Mouse (Mus musculus): Measurements from ENCODE around the gene Olfr745. TPM values are rescaled to one million over a fixed set of nuclear protein-coding genes. Genes with fewer than 3 reads are reported as not detected.

Gene Olfr745
- not detected in 2 replicates for polyA plus RNA-seq (2016; fragmentation: Nextera tagmentation; extraction: Ambion mirVana)

GRCm38 (mm10) chr14:50639088-50639487, at the start of gene Olfr745:
Olfr745 (plus strand) TSS chr14:50639388.
- Histone ChIP-seq H3K4me3 (no peak within 1 kb of the TSS), H3K9me3 (no peaks in the 10 kb centered on the region), H3K27ac (replicated peaks) (no peak within 1 kb of the TSS), H3K27me3 (no peaks in the 10 kb centered on the region), H3K4me2 (replicated peaks) (no peak within 1 kb of the TSS), H3K36me3 (no peaks in the 10 kb centered on the region), H3K4me1 (no peaks in the 10 kb centered on the region), H3K9ac (replicated peaks) (no peak within 1 kb of the TSS)
- no peak for ATAC-seq (ENCODE audit: low FRiP score, low read depth)
- 82% methylated on average over 2 of the region's 2 CpGs for WGBS

- Histone ChIP-seq H3K36me3 (no peaks in the 10 kb centered on the region), H3K27ac (replicated peaks) (no peak within 1 kb of the TSS), H3K4me1 (no peaks in the 10 kb centered on the region), H3K27me3 (no peaks in the 10 kb centered on the region), H3K4me2 (replicated peaks) (no peak within 1 kb of the TSS), H3K9me3 (no peaks in the 10 kb centered on the region), H3K9ac (replicated peaks) (no peak within 1 kb of the TSS), H3K4me3 (no peak within 1 kb of the TSS)
- no peak for ATAC-seq (ENCODE audit: low FRiP score, low read depth)
- WGBS = 86% methylated on average over 2 of the region's 2 CpGs
These were observed 24.6 kb upstream of the Olfr745 start, which contains the start of gene Olfr744 for GRCm38 (mm10) chr14:50614579-50614978. Olfr744 (plus strand) TSS chr14:50614879.

DNA sequence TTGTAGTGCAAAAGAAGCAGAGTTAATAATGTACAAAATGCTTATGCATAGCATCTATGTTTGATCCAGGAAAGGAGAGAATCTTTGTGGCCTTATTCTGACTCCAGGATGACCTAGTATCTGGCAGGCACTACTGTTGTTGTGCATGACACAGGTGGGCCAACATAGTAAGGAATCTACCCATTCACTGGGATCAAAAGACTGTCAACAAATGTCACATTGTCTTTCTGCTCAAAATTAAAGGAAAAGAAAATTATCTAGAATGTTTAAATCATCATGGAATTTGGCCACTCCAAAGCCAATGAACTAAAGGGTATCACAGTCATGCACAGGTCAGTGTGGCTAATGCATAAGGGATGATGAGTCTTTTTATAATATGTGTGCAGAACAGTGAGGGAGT, 7.6 kb downstream of the Olfr745 start, which contains the start of gene Olfr746:
TSS of gene Olfr746 (plus strand) at position 301 of the 400 bp plus-strand sequence.
- no peaks in the 10 kb centered on the region for H3K4me1 ChIP-seq
- no peaks in the 10 kb centered on the region for H3K36me3 ChIP-seq
- no peak within 1 kb of the TSS for H3K9ac ChIP-seq (replicated peaks)
- H3K4me2 ChIP-seq (replicated peaks) = no peak within 1 kb of the TSS
- H3K9me3 ChIP-seq = 0 out of 2 replicates have a peak, but pooled peaks cover 5% of the 10 kb centered on the region
- no peaks in the 10 kb centered on the region for H3K27me3 ChIP-seq
- no peak within 1 kb of the TSS for H3K27ac ChIP-seq (replicated peaks)
- H3K4me3 ChIP-seq = no peak within 1 kb of the TSS
- ATAC-seq (ENCODE audit: low FRiP score, low read depth) = no peak

GRCm38 (mm10) chr14:50693106-50693505, 53.9 kb downstream of the Olfr745 start, which contains the start of gene Olfr747:
Olfr747 (minus strand) TSS chr14:50693206.
- no peaks in the 10 kb centered on the region for H3K36me3 ChIP-seq
- WGBS = 86% methylated on average over 3 of the region's 3 CpGs
- H3K9me3 ChIP-seq = no peaks in the 10 kb centered on the region
- H3K27ac ChIP-seq (replicated peaks) = no peak within 1 kb of the TSS
- H3K4me2 ChIP-seq (replicated peaks) = no peak within 1 kb of the TSS
- H3K9ac ChIP-seq (replicated peaks) = no peak within 1 kb of the TSS
- no peak for ATAC-seq (ENCODE audit: low FRiP score, low read depth)
- no peak within 1 kb of the TSS for H3K4me3 ChIP-seq
- no peaks in the 10 kb centered on the region for H3K4me1 ChIP-seq
- no peaks in the 10 kb centered on the region for H3K27me3 ChIP-seq

Other genes with a start within 250 kb of the Olfr745 start
- gene Olfr738, start 231.8 kb upstream of the Olfr745 start, polyA plus RNA-seq (2016; fragmentation: Nextera tagmentation; extraction: Ambion mirVana) = not detected in 2 replicates
- gene Olfr739, start 220.8 kb upstream of the Olfr745 start, polyA plus RNA-seq (2016; fragmentation: Nextera tagmentation; extraction: Ambion mirVana) = not detected in 2 replicates
- gene Olfr740, start 193.8 kb upstream of the Olfr745 start, polyA plus RNA-seq (2016; fragmentation: Nextera tagmentation; extraction: Ambion mirVana) = not detected in 2 replicates
- not detected in 2 replicates for gene Olfr741, start 166.7 kb upstream of the Olfr745 start, polyA plus RNA-seq (2016; fragmentation: Nextera tagmentation; extraction: Ambion mirVana)
- gene Olfr742, start 135.8 kb upstream of the Olfr745 start, polyA plus RNA-seq (2016; fragmentation: Nextera tagmentation; extraction: Ambion mirVana) = not detected in 2 replicates
- not detected in 2 replicates for gene Olfr743, start 117.5 kb upstream of the Olfr745 start, polyA plus RNA-seq (2016; fragmentation: Nextera tagmentation; extraction: Ambion mirVana)
- not detected in 2 replicates for gene Olfr744, start 24.5 kb upstream of the Olfr745 start, polyA plus RNA-seq (2016; fragmentation: Nextera tagmentation; extraction: Ambion mirVana)
- not detected in 2 replicates for gene Olfr746, start 7.7 kb downstream of the Olfr745 start, polyA plus RNA-seq (2016; fragmentation: Nextera tagmentation; extraction: Ambion mirVana)
- gene Olfr747, start 53.8 kb downstream of the Olfr745 start, polyA plus RNA-seq (2016; fragmentation: Nextera tagmentation; extraction: Ambion mirVana) = not detected in 2 replicates
- not detected in 2 replicates for gene Olfr748, start 68.0 kb downstream of the Olfr745 start, polyA plus RNA-seq (2016; fragmentation: Nextera tagmentation; extraction: Ambion mirVana)
- gene Olfr749, start 105.7 kb downstream of the Olfr745 start, polyA plus RNA-seq (2016; fragmentation: Nextera tagmentation; extraction: Ambion mirVana) = not detected in 2 replicates
- 108 and 121 TPM in 2 replicates for gene Ttc5, start 146.1 kb downstream of the Olfr745 start, polyA plus RNA-seq (2016; fragmentation: Nextera tagmentation; extraction: Ambion mirVana)
- gene Ccnb1ip1, start 168.3 kb downstream of the Olfr745 start, polyA plus RNA-seq (2016; fragmentation: Nextera tagmentation; extraction: Ambion mirVana) = not detected in 2 replicates
- 52.1 and 55.8 TPM in 2 replicates for gene Parp2, start 168.5 kb downstream of the Olfr745 start, polyA plus RNA-seq (2016; fragmentation: Nextera tagmentation; extraction: Ambion mirVana)
- gene Tep1, start 231.2 kb downstream of the Olfr745 start, polyA plus RNA-seq (2016; fragmentation: Nextera tagmentation; extraction: Ambion mirVana) = 3.7 and 5.1 TPM in 2 replicates